Mouse (Mus musculus) kidney, postnatal 0 days (tissue): ENCODE data around the gene Myom3. TPM values are rescaled to one million over a fixed set of nuclear protein-coding genes. Genes with fewer than 3 reads are reported as not detected.
A peak's percentile ranks its signal among the peaks of the same experiment; 100 is the strongest.

ENCODE experiments used
- ATAC-seq: fragments of 200-750 bp; cut with Nextera tagmentation; replicated peaks from 2 replicates; pipeline ENCODE4 v1.8.0; 2017; ENCODE audit warnings: low read depth, moderate number of reproducible peaks, moderate TSS enrichment, moderate library complexity; ENCODE audit not compliant: low FRiP score
- DNase-seq: peaks from one replicate; pipeline ENCODE4 v3.0.0-alpha.2; 2016; ENCODE audit warnings: low spot score
- H3K27ac ChIP-seq: fragments of 300-500 bp; sonication (generic); 2 replicates; pipeline ENCODE4 v1.5.1; 2014; ENCODE audit warnings: mild to moderate bottlenecking
- H3K27me3 ChIP-seq: fragments of 300-500 bp; sonication (generic); 2 replicates; pipeline ENCODE4 v1.6.1; 2014; ENCODE audit warnings: low read length, mixed read lengths; ENCODE audit not compliant: insufficient read depth
- H3K36me3 ChIP-seq: fragments of 300-500 bp; sonication (generic); 2 replicates; pipeline ENCODE4 v1.6.1; 2014; ENCODE audit warnings: low read length, mixed read lengths; ENCODE audit not compliant: insufficient read depth
- H3K4me1 ChIP-seq: fragments of 300-500 bp; sonication (generic); replicated peaks from 2 replicates; pipeline ENCODE4 v1.6.1; 2014; ENCODE audit warnings: antibody characterized with exemption, low read length, mixed read lengths; ENCODE audit not compliant: insufficient read depth
- H3K4me2 ChIP-seq: fragments of 300-500 bp; sonication (generic); 2 replicates; pipeline ENCODE4 v1.6.1; 2014; ENCODE audit warnings: mild to moderate bottlenecking, low read length, moderate library complexity, mixed read lengths
- H3K4me3 ChIP-seq: fragments of 300-500 bp; sonication (generic); replicated peaks from 2 replicates; pipeline ENCODE4 v1.5.1; 2014; ENCODE audit warnings: low read depth, low read length
- H3K9ac ChIP-seq: fragments of 300-500 bp; sonication (generic); 2 replicates; pipeline ENCODE4 v1.6.1; 2014; ENCODE audit warnings: low read depth, low read length
- H3K9me3 ChIP-seq: fragments of 300-500 bp; sonication (generic); replicated peaks from 2 replicates; pipeline ENCODE4 v1.6.1; 2016; ENCODE audit warnings: low read length, inconsistent platforms, mixed read lengths
- CTCF ChIP-seq: IDR thresholded peaks from 2 replicates; pipeline ENCODE4 v1.5.1; 2016; ENCODE audit warnings: antibody characterized with exemption, low read depth, mild to moderate bottlenecking, moderate library complexity
- WGBS: fragments of 180-500 bp; shearing (Covaris S2); extraction: QIAGEN DNeasy Blood & Tissue Kit; methylation state at CpG from one replicate; pipeline ENCODE4 v1.1.7; 2014; 5-methylcytosine and 5-hydroxymethylcytosine counted together
- polyA plus RNA-seq: library from polyadenylated mRNA; unstranded; fragments of >200 nt; fragmentation: Nextera tagmentation; extraction: Ambion mirVana; gene quantifications from 2 replicates; pipeline ENCODE4 v1.2.1, GENCODE M21; 2015

The Myom3 gene
- polyA plus RNA-seq, 1 experiment from 2014 or later: 0.39 TPM

DNA sequence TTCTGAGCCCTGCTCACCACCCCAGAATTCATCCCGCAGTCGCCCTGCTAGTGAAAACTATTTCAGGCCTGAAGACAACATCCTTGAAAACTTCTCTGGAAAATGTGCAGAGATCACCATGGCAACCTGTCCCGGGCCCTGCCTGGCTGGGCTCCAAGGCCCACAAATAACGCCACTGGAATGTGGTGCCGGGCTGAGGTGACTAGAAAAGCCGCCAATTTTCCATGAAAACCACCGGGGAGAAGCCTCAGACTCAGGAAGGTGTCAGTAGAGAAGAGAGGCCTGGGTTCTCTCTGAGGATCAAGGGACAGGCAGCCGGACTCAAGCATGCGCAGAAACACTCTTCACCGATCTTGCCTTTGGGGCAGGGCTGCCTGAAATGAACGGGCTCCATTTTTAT lies 69.0 kb downstream of the Myom3 start:
- 10% methylated on average over 11 of the region's 11 CpGs for WGBS
- peaks cover 12% of the 10 kb centered on the region for H3K4me1 ChIP-seq
- H3K4me3 ChIP-seq: no peak overlapping the region
- DNase-seq: peak; percentile 92
- H3K36me3 ChIP-seq: no peaks in the 10 kb centered on the region
- no peaks in the 10 kb centered on the region for H3K27me3 ChIP-seq
- 0 out of 2 replicates have a peak, but pooled peaks have one; percentile 26 for ATAC-seq
- no peaks in the 10 kb centered on the region for H3K9me3 ChIP-seq
- peak overlapping the region; percentile 32; the same call in 1 of the 2 replicates for H3K9ac ChIP-seq
- peak overlapping the region; percentile 18; the same call in 1 of the 2 replicates for H3K4me2 ChIP-seq
- peak overlapping the region; percentile 79 for H3K27ac ChIP-seq
- no peak for TF ChIP-seq CTCF

DNA sequence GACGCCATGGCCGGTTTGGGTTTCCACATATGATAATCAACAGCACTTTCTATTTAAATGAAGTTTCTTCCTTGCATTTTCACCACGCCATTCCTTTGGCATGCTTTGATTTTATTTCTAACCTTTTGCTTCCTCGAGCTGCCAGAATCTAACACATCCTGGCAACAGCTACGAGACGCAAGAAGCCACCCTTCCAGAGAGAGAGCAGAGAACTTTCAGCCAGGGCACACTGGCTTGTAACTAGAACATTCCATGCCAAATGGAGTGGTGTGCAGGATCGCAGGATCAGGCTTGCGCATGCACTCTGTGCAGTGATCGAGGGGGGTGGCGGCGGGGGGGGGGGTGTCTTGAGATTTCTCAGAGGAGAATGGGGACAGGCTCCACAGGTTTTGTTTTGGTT lies 72.6 kb downstream of the Myom3 start:
- H3K36me3 ChIP-seq: no peaks in the 10 kb centered on the region
- no peak for TF ChIP-seq CTCF
- no peak overlapping the region for H3K9ac ChIP-seq
- no peak; the same call in 1 of the 2 replicates for ATAC-seq
- no peak overlapping the region for H3K4me2 ChIP-seq
- no peak overlapping the region for H3K4me3 ChIP-seq
- H3K27me3 ChIP-seq: no peaks in the 10 kb centered on the region
- H3K27ac ChIP-seq: peak overlapping the region; percentile 54
- DNase-seq: no peak
- no peaks in the 10 kb centered on the region for H3K9me3 ChIP-seq
- WGBS: 55% methylated on average over 11 of the region's 11 CpGs
- H3K4me1 ChIP-seq: peaks cover 15% of the 10 kb centered on the region

DNA sequence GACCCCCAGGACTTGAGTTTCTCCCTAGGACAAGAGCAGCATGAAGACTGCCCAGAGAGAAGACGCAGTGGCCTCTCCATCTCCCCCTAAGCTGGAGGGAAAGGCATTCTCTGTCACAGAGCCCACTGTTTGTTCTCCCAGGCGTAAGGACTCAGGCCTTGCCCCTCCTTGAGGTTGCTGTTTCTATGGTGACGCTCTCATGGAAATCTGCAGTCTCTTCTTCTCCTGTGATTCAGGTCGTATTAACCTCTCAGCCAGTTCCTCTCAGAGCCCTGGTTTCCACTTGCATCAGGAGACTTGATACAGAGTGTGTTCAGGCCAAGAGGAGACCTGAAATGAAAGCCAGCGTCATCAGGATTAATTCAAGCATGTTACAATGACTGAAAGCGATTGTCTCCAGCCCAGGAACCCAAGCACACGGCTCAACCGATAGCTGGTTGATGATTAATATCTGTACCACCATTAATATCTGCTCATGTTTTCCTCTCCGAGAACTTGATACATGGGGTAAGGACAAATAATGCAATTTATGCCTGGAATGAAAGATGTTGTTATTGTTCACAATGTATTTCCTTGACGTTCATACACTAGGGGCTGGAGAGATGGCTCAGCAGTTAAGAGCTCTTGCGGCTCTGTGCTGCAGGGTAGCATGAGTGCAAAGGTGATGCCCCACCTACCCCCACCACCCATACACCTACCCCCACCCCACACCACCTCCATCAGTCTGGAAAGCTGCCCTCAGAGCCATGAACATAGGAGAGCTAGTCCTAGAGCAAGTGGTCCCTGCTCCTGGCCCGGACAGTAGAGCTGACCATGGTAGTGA lies 74.0 kb downstream of the Myom3 start:
- H3K4me2 ChIP-seq: no peak overlapping the region
- DNase-seq (no peak), ATAC-seq (0 out of 2 replicates have a peak, but pooled peaks have one; percentile 19)
- H3K4me3 ChIP-seq: no peak overlapping the region
- TF ChIP-seq CTCF: no peak
- WGBS: 54% methylated on average over 12 of the region's 12 CpGs
- 0 out of 2 replicates have a peak overlapping the region, but pooled peaks have one; percentile 3 for H3K27ac ChIP-seq
- peaks cover 12% of the 10 kb centered on the region for H3K4me1 ChIP-seq
- H3K9me3 ChIP-seq: no peaks in the 10 kb centered on the region
- H3K36me3 ChIP-seq: no peaks in the 10 kb centered on the region
- H3K27me3 ChIP-seq: no peaks in the 10 kb centered on the region
- no peak overlapping the region for H3K9ac ChIP-seq

DNA sequence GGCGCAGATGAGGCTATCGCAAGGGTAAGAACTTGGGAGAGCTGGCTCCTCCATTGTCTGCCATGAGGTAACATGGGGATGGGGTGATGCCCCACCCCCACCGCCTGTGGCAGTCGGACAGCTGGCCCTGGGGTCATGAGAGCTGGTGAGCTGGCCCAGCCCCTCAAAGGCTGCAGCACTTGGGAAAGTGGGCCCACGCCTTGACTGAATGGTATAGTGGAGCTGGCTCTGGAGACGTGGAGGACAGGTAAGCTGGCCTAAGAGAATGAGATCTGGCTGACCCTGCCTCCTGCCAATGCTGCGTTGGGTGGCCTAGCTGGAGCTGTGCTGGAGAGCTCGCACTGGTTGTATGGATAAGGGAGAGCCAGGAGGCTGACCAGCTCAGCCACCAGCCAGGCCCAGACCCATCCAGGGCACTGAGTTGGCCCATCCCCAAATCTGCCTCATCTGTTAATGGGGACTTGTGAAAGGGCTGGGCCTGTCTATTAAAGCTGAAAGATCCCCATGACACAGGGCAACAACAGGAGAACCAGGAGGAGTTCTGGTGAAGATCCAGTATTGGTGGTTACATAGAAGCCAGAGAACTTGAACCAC lies 74.7 kb downstream of the Myom3 start:
- Histone ChIP-seq H3K4me2 (no peak overlapping the region), H3K27ac (no peak overlapping the region), H3K4me1 (peaks cover 5% of the 10 kb centered on the region), H3K4me3 (no peak overlapping the region), H3K9ac (no peak overlapping the region), H3K36me3 (no peaks in the 10 kb centered on the region), H3K27me3 (no peaks in the 10 kb centered on the region), H3K9me3 (no peaks in the 10 kb centered on the region)
- DNase-seq (no peak), ATAC-seq (peak; percentile 34; the same call in 1 of the 2 replicates)
- no peak for TF ChIP-seq CTCF
- 82% methylated on average over 8 of the region's 8 CpGs for WGBS

DNA sequence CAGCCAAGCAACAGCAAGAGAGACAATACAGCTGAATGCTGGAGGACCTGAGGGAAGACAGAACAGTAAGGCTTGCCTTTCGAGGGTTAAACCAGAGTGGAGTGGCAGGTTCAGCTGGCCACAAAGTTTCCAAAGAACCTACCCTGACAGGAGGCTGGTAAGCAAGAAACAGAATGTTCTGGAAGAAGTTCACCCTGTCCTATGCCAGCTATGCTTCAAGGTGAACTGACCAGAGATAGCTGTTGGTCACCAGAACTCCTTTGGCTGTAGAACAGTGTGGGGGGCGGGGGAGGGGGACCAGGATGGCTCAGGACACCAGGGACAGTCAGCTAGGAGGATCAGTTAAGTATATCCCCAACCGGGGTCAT lies 79.4 kb downstream of the Myom3 start:
- H3K4me3 ChIP-seq: no peak overlapping the region
- H3K4me2 ChIP-seq: no peak overlapping the region
- ATAC-seq (no peak), DNase-seq (no peak)
- H3K9me3 ChIP-seq: no peaks in the 10 kb centered on the region
- no peak overlapping the region for H3K9ac ChIP-seq
- H3K4me1 ChIP-seq: 0 out of 2 replicates have a peak, but pooled peaks cover 1% of the 10 kb centered on the region
- 86% methylated on average over 3 of the region's 3 CpGs for WGBS
- no peaks in the 10 kb centered on the region for H3K27me3 ChIP-seq
- no peak for TF ChIP-seq CTCF
- H3K27ac ChIP-seq: no peak overlapping the region
- no peaks in the 10 kb centered on the region for H3K36me3 ChIP-seq

DNA sequence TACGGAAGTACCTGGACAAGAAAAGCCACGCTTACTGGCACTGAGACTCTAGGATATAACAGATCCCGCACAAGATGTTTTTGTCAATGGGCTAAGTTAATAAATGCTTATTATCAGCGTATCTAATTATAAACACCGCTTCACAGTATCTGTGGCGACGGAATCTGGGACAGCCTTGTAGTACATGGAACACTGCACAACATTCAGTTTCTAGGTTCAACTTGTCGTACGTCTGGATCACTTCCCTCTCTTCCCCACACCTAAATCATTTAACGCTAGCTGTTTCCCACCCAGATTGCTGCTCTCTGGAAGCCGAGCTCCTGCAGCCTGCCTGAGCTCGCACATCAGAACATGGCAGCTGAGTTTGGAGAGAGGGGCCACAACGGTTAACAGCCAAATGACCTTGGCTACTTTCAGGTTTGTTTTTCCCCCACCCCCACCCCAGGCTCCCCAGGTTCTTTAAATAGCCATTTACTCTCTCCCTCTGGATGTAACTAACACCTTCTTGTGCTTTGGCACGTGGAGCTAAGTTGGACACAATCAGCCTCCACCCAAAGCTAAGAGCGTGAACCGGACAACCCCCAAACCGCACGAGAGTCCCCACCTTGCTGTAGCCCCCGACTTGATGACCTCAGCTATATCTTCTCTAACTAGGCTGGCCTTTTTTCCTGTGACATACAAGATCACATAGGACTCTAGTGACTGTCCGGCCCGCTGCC lies 79.9 kb downstream of the Myom3 start:
- WGBS: 57% methylated on average over 21 of the region's 21 CpGs
- 0 out of 2 replicates have a peak overlapping the region, but pooled peaks have one; percentile 4 for H3K27ac ChIP-seq
- TF ChIP-seq CTCF: no peak

More for the DNA sequence above, 79.9 kb downstream of the Myom3 start:
- Histone ChIP-seq H3K27me3 (no peaks in the 10 kb centered on the region), H3K4me2 (no peak overlapping the region), H3K36me3 (no peaks in the 10 kb centered on the region), H3K4me3 (no peak overlapping the region), H3K9ac (no peak overlapping the region), H3K9me3 (no peaks in the 10 kb centered on the region), H3K4me1 (no peaks in the 10 kb centered on the region)
- ATAC-seq (no peak), DNase-seq (no peak)
